Mouse (Mus musculus): ENCODE measurements at regions not wholly inside any gene's neighbourhood (a gene's known extent, or its start where the extent isn't known, plus 50 kb on each side); places are given as distances from the start of the nearest gene placed in this dataset.
A peak's percentile ranks its signal among the peaks of the same experiment; 100 is the strongest.

- no peak for DNase-seq (ENCODE audit: low spot score)
These were observed 427.2 kb downstream of the Hao1 start for GRCm38 (mm10) chr2:134126988-134127387.

DNA sequence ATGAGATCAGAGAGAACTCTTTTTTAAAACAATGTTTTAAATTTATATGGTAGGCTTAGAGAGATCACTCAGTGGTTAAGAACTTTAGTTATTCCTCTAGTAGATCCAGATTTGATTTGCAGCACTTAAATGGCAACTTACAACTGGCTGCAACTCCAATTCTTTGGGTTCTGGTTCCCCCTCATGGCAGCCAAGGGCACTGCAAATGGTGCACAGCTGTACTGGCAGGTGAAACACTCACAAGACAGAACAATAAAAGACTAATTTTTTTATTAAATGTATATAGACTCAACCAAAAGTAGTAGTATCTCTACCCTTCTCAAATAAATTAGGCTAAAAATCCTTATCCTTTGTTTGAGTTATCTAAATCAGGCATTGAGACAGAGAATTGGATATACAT, 446.9 kb downstream of the Hao1 start:
- DNase-seq (ENCODE audit: low spot score), result no peak

DNA sequence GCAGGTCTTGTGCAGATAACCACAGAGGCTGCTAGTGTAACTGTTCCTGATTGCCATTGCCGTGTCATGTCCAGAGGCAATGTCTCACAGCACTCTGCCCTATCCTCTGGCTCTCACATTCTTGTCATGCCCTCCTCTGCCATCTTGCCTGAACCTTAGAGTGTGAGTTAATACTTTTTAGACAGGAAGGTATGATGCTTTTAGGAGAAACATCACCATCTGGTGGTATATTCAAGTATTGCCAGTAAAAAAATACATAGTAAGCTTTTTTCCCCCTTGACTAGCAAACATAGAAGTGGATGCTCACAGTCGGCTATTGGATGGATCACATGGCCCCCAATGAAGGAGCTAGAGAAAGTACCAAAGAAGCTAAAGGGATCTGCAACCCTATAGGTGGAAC, 465.8 kb downstream of the Hao1 start:
- DNase-seq (ENCODE audit: low spot score), result no peak

GRCm38 (mm10) chr2:134080148-134080547, 474.0 kb downstream of the Hao1 start:
- DNase-seq (ENCODE audit: low spot score), result no peak

DNA sequence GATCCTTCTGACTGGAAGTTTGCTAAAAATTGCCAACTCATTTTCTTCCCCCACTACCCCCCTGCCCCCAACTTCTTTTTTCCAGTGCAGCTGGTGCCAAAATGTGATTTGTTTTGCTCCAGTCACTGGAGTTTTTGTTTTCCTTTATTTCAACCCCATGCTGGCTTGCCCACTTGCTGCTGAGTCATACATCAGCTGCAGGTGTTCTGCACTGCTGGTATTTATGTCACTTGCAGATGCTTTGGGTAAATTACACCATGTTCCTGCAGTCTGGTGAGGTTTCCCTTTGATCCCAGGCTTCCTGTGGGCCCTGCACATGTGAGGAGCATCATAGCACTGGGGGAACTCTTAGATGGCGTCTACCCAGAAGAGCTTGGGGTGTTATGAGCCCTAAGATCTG, 476.2 kb downstream of the Hao1 start:
- DNase-seq (ENCODE audit: low spot score), result no peak

- DNase-seq (ENCODE audit: low spot score), result no peak
These were observed 486.2 kb downstream of the Hao1 start for GRCm38 (mm10) chr2:134067910-134068335.

DNA sequence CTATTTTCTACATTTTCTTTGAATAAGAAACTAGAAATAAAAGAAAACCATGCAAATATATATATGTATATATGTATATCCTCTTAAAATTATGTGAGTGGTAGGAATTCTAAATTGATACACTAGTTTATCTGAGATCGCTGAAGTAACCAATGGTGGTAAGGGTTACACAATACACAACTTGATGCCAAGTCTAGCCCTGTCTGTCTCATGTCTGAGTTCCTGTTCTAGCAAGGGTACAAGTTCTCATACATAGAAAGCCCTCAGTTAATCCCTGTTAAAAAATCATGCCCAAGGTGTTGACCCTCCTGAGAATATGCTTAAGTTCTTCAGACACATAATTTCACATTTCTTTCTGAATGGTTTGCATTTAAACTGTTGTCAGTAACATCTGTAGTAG, 486.8 kb downstream of the Hao1 start:
- no peak for DNase-seq (ENCODE audit: low spot score)

DNA sequence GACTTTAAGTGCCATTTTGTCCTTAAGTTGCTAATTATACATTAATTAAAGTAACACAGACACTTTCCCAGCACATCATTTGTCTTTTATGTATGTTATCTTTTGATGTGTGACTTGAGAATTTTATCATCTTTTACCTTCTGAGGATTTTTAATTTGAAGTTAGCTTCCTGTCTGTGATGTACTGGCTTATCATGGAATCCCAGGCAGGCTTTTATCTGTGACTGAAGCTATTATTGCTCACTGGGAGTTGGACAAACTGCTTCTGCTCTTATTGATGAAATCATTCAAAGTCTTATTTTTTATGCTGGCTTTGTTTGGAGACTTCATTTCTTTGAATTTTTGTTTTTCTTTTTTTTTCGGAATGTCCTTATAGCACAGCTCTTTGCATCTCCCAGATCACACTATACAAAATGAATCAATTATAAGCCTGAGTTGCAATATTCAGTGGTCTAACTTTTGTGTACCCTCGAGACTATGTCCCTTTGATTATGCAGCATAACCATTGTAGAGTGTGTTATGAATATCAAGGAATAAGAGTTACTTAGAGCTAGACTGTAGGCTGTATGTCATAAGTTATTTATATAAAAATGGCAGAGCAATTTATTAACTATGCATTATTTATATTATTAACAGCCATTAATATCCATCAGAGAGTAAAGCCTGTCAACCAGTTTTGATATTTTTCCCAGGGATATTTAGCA, 494.1 kb downstream of the Hao1 start:
- no peak for DNase-seq (ENCODE audit: low spot score)

GRCm38 (mm10) chr2:134036359-134036874, 484.5 kb downstream of the Bmp2 start:
- DNase-seq (ENCODE audit: low spot score), result no peak

- DNase-seq (ENCODE audit: low spot score), result peak; percentile 2
These were observed 477.9 kb downstream of the Bmp2 start for GRCm38 (mm10) chr2:134029631-134030414.

- DNase-seq (ENCODE audit: low spot score), result no peak
These were observed 477.2 kb downstream of the Bmp2 start for GRCm38 (mm10) chr2:134029153-134029552.

- no peak for DNase-seq (ENCODE audit: low spot score)
These were observed 465.1 kb downstream of the Bmp2 start for GRCm38 (mm10) chr2:134017109-134017508.

DNA sequence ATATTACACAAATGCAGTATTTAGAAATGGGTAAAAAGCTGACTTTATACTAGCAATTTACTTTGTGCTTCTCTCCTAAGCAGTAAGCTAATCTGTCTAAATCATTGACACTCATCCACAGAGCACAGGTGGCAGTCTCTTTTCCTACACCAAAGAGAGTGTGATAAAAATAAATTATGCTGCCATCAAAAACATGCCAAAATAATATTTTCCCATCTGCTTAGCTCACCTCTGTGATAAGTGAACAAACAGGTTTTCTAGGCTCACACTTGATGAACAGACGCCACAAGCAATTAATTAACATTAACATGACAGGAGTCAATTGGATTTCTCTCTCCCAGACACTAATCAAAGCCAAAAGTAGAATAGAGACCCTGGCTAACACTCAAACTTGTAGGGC, 451.2 kb downstream of the Bmp2 start:
- no peak for DNase-seq (ENCODE audit: low spot score)

DNA sequence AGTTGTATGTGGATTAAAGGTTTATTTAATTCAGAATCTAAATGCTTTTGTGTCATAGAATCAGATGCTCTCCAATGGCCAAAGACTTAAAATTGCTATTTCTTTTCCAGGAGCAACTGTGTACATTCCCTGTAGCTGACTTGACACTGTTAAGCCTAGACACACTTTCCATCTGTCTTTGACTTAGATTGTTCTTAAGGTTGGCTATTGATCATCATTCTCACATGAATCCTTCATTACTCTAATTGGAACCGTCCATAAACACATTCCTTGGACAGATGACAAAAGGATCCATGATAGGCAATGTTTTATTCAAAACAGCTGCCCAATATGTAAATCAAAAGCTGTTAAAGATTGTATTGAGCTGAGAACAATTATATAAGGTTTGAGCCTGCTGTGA, 442.8 kb downstream of the Bmp2 start:
- no peak for DNase-seq (ENCODE audit: low spot score)

DNA sequence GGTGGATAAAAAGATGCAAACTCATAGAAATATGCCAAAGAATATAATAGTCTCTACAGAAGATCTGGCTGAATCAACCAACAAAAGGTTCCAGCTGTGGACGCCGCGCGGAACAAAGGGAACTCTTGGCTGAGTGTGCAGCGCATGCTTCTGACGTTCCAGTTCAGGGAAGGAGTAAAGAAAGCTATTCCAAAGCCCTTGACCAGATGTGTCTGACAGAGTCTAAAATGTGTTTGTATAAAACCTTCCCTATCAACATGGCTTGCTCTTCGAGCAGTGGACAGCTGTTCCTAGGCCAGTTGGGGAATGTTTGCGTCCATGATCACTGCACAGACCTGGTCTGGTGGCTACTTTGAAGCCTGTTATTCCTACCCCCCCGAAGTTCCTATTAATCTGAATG, 442.4 kb downstream of the Bmp2 start:
- no peak for DNase-seq (ENCODE audit: low spot score)

- no peak for DNase-seq (ENCODE audit: low spot score)
These were observed 435.7 kb downstream of the Bmp2 start for GRCm38 (mm10) chr2:133987671-133988070.
